Mouse (Mus musculus): Measurements from ENCODE around the gene Galr2. TPM values are rescaled to one million over a fixed set of nuclear protein-coding genes. Genes with fewer than 3 reads are reported as not detected.

Gene Galr2
- polyA plus RNA-seq, 1 experiment: 15.3 TPM

DNA sequence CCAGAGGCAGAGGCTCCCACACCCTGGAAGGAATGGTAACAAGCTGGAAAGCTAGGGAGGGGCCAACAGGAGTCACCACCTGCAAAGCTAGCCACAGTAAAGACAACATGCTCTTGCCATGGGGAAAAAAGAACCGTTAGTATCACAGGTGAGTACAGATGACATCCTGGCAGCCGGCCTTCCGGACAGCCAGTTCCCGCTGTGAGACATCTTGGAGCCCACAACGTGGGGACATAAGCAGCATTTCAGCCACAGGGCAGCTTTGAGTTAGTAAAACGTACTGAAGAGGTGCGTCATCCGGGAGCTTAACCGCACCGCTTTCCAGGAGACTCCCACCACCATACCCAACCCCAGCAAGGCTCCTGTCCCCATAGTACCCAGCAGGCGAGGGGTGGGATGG lies 17.5 kb downstream of the Galr2 start:
- 91% methylated on average over 11 of the region's 11 CpGs for WGBS
- DNase-seq (ENCODE audit: low read depth, low spot score): no peak

GRCm38 (mm10) chr11:116298621-116299020 lies 17.9 kb downstream of the Galr2 start:
- WGBS: 95% methylated on average over 6 of the region's 6 CpGs
- DNase-seq (ENCODE audit: low read depth, low spot score): no peak

DNA sequence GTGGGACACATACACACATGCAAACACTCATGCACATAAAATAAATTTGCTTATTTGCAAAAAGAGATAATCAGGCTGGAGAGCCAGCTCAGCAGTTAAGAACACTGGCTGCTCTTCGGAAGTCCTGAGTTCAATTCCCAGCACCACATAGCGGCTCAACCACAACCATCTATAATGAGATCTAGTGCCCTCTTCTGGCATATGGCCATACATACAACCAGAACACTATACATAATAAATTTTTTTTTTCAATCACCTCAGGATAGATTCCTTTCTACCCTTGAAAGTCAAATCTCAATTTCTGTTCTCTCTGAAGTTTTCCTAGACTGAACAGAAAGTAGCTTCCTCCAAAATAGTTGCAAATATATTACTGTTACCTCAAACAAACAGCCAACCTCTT lies 24.7 kb downstream of the Galr2 start:
- WGBS: 97% methylated on average over 2 of the region's 2 CpGs
- DNase-seq (ENCODE audit: low read depth, low spot score): no peak

DNA sequence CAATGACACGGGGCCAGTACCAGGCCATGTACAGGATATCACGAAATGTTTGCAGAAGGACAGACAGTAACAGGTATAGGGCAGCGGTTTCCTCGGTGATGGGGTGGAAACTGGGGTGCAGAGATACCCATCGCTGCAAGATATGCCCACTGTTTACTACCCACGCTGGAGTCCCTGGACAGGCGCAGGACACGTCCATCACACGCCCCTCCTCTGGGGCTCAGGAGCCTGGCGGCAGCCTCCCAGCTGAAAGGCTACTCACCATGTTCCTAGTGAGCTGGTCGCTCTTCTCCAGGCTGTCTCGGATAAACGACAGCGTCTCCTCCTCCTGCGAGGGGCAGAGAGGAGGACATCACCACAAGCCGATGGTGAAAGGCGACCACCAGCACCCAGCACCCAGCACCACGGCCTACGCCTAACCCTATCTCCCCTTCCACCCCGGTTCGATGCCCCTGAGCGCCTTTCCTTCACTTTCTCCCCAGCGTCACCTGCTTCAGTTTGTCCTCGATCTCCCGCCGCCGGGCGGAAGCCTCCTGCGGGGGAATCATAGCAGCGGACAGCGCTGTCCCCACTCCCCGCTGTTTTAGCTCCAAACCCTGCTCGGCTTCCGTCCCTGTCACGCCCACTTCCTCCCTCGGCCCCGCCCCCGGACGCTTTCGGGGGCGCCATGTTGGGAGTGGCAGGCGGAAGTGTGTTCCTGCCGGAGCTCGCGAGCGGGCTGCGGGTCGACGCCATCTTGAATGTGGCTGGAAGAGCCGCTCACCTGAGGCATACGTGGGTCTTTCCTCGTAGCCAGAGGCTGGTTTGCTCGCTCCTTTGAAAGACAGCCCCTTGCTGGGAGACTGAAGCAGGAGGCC lies 25.6 kb downstream of the Galr2 start:
- under 1% methylated on average over 53 of the region's 53 CpGs for WGBS
- peak; percentile 79 for DNase-seq (ENCODE audit: low read depth, low spot score)

DNA sequence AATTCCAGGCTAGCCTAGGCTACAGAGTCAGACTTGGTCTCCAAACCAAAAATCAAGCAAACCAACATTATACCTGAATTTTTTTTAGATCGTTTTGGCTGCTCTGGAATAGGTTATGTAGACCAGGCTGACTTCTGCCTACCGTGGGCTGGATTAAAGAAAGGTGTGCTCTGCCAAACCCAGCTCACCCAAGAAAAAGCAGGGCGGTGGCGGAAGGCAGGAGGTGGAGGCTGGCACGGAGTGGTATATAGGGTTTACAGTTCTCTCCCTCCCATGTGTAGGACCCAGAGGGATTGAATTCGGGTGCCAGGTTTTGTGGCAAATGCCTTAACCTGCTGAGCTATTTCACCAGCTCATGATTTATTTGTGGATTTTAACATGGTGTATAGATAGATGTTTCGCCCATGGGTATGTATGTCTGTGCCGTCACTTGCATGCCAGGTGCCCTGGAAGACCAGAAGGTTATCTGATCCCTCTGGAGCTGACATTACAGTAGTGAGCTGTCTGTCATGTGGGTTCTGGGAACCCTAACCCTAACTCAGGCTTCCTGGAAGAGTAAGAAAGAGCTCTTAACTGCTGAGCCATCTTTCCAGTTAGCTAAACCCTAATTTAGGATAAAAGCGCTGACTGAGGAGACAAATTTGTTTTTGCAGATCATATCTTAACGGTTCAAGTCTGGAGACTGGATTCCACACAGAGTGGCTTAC lies 26.4 kb downstream of the Galr2 start, which contains the start of gene Exoc7:
Gene Exoc7 (minus strand): TSS at position 215 of the 707 bp plus-strand sequence.
- WGBS: 83% methylated on average over 10 of the region's 10 CpGs
- DNase-seq (ENCODE audit: low read depth, low spot score): no peak

- DNase-seq (ENCODE audit: low read depth, low spot score): no peak
- 83% methylated on average over 12 of the region's 12 CpGs for WGBS
Measured at GRCm38 (mm10) chr11:116307762-116308531, 27.2 kb downstream of the Galr2 start.

DNA sequence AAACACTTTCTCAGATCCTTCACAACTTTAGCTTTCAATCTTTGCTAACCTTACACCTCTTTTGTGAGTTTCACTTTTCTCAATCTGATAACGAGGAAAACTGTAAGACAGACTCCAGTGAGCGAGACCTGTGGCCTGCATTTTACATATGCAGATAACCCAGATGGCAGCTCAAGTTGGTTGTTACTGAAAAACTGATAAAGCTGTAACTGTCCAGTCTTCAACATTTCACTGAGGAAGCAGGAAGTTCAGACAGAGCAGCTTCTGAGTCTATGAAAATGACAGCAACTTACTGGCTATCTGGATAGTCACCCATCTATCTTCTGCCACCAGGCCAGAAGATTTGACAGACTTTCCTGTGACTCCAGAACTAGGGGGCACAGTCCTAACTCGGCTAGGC lies 28.9 kb downstream of the Galr2 start:
- WGBS: 70% methylated on average over 3 of the region's 3 CpGs
- no peak for DNase-seq (ENCODE audit: low read depth, low spot score)

- WGBS: 39% methylated on average over 8 of the region's 8 CpGs
Measured at GRCm38 (mm10) chr11:116311169-116311568, 30.4 kb downstream of the Galr2 start.

GRCm38 (mm10) chr11:116312359-116312758 lies 31.6 kb downstream of the Galr2 start:
- WGBS: 18% methylated on average over 8 of the region's 8 CpGs
- no peak for DNase-seq (ENCODE audit: low read depth, low spot score)

More at GRCm38 (mm10) chr11:116311169-116311568, 30.4 kb downstream of the Galr2 start:
- DNase-seq (ENCODE audit: low read depth, low spot score): no peak

DNA sequence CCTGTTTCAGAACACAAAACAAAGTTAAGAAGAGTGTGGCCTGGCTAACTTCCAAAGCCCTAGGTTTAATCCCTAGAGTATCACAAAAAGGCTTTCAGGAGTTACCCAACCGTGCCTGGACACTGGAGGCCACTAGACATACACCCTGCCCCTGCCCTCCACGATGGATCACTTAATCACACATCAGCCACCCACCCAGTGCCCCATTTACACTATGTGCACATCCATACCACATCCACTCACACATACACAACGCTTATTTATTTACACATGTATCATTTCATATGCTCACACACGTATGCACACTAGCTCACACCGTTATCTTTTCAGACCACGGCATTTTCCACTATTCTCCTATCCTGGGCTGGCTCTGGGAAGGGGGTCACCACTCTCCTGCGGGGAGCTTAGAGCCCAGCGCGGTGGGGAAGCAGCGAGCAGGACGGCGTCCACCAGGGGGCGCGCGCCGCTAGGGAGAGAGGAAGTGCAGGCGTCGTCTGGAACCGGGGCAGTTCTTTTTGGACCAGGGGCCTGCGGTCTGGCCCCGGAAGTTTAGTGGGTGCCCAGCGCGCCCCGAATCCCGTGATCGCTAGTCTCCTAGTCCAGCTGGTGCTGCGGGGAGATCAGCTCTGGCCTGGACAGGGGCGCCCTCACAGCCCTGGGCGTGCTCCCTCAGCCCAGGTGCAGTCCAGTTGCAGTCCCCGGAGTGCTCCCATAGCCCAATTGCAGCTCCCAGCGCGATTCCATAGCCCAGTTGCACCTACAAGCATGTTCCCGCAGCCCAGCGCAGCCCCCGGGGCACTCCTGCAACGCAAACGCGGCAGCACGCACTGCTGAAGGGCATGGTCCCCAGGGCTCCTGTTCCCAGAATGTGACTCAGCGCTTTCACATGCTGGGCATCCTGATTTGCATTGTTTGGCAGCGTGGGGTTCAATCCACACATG lies 38.2 kb downstream of the Galr2 start:
- DNase-seq (ENCODE audit: low read depth, low spot score): no peak
- WGBS: 2% methylated on average over 41 of the region's 41 CpGs

- 67% methylated on average over 7 of the region's 7 CpGs for WGBS
- no peak for DNase-seq (ENCODE audit: low read depth, low spot score)
Measured at GRCm38 (mm10) chr11:116326963-116327603, 46.3 kb downstream of the Galr2 start.

- WGBS: 37% methylated on average over 18 of the region's 18 CpGs
- DNase-seq (ENCODE audit: low read depth, low spot score): no peak
Measured at GRCm38 (mm10) chr11:116329314-116330210, 48.8 kb downstream of the Galr2 start.

DNA sequence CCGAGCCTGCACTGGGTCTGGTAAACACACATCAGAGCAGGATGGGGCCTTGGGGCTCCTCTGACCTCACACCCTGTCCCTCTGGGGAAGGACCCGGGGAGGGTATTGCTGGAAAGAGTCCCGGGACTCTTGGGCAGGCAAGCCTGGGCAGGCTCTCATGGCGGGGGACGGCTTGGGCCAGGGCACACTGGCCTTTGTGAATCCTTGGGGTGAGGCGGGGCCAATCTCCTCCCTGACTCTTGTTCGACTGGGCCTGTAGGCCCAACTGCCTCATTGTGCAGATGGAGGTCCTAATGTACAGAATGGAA lies 49.4 kb downstream of the Galr2 start:
- DNase-seq (ENCODE audit: low read depth, low spot score): no peak

GRCm38 (mm10) chr11:116332232-116332982 lies 51.7 kb downstream of the Galr2 start:
- DNase-seq (ENCODE audit: low read depth, low spot score): no peak
- WGBS: 59% methylated on average over 19 of the region's 19 CpGs

More for the DNA sequence above, 49.4 kb downstream of the Galr2 start:
- 76% methylated on average over 7 of the region's 7 CpGs for WGBS

GRCm38 (mm10) chr11:116332983-116333270 lies 52.2 kb downstream of the Galr2 start:
- WGBS: 62% methylated on average over 3 of the region's 3 CpGs
- no peak for DNase-seq (ENCODE audit: low read depth, low spot score)
